Mouse (Mus musculus): ENCODE results near the gene Myl3. TPM values are rescaled to one million over a fixed set of nuclear protein-coding genes. Genes with fewer than 3 reads are reported as not detected.

Gene Myl3
- total and polyA plus RNA-seq, 3 experiments = not detected

- TF ChIP-seq MEF2A (IDR thresholded peaks at IDR 0.05; ENCODE audit: extremely low read depth, insufficient replicate concordance, low read depth, low read length, poor library complexity, severe bottlenecking) (no peak), GABPA (IDR thresholded peaks at IDR 0.05; ENCODE audit: low read depth, low read length) (no peak), E2F4 (IDR thresholded peaks at IDR 0.05; ENCODE audit: borderline replicate concordance, low read depth, low read length) (no peak), HCFC1 (IDR thresholded peaks at IDR 0.05; ENCODE audit: low read depth, low read length) (no peak), SMC3 (IDR thresholded peaks at IDR 0.05; ENCODE audit: low read depth, low read length) (no peak)
Measured at GRCm38 (mm10) chr9:110732623-110733022, 9.0 kb upstream of the Myl3 start (continued).

GRCm38 (mm10) chr9:110733102-110733501 is 8.6 kb upstream of the Myl3 start:
- no peaks in the 10 kb centered on the region for H3K36me3 ChIP-seq (ENCODE audit: control insufficient read depth in 1 of 2, insufficient read depth in 2 of 2, low read length in 2 of 2)
- no peak for DNase-seq (ENCODE audit: low read depth, low spot score)
- no peaks in the 10 kb centered on the region for H3K79me2 ChIP-seq (ENCODE audit: control insufficient read depth, insufficient read depth, low read length, poor library complexity)
- TF ChIP-seq POLR2A (IDR thresholded peaks at IDR 0.05; ENCODE audit: control insufficient read depth in 1 of 2, insufficient read depth in 1 of 2, low read depth in 1 of 2, low read length in 2 of 2, poor library complexity in 1 of 2) = no peak
- TF ChIP-seq TBP (IDR thresholded peaks at IDR 0.05; ENCODE audit: low read depth, low read length) = no peak
- peak; percentile 51 for TF ChIP-seq GATA1 (IDR thresholded peaks at IDR 0.05; ENCODE audit: low read depth, low read length)
- no peak for TF ChIP-seq CTCF (IDR thresholded peaks at IDR 0.05 in 2 of 3, conservative IDR thresholded peaks at IDR 0.05 in 1 of 3; ENCODE audit: control insufficient read depth in 1 of 3, insufficient read depth in 1 of 3, low read depth in 2 of 3, low read length in 3 of 3, poor library complexity in 1 of 3, severe bottlenecking in 1 of 3)
- no peak for TF ChIP-seq RAD21 (IDR thresholded peaks at IDR 0.05; ENCODE audit: low read depth, low read length)
- no peak for TF ChIP-seq USF1 (IDR thresholded peaks at IDR 0.05; ENCODE audit: low read depth, low read length)
- no peak for TF ChIP-seq JUND (IDR thresholded peaks at IDR 0.05; ENCODE audit: low read depth, low read length)
- TF ChIP-seq MAX (IDR thresholded peaks at IDR 0.05; ENCODE audit: low read length) = 0 out of 2 replicates have a peak, but pooled peaks have one; percentile 21
- no peak for TF ChIP-seq E2F4 (IDR thresholded peaks at IDR 0.05; ENCODE audit: borderline replicate concordance, low read depth, low read length)
- no peak for TF ChIP-seq MEF2A (IDR thresholded peaks at IDR 0.05; ENCODE audit: extremely low read depth, insufficient replicate concordance, low read depth, low read length, poor library complexity, severe bottlenecking)
- no peak for TF ChIP-seq RCOR1 (IDR thresholded peaks at IDR 0.05; ENCODE audit: low read depth, low read length)
- TF ChIP-seq HCFC1 (IDR thresholded peaks at IDR 0.05; ENCODE audit: low read depth, low read length) = no peak
- no peak for TF ChIP-seq SMC3 (IDR thresholded peaks at IDR 0.05; ENCODE audit: low read depth, low read length)
- peak overlapping the region; percentile 68 for H3K9ac ChIP-seq (ENCODE audit: control insufficient read depth, low read depth, low read length, poor library complexity, severe bottlenecking)
- H3K9me3 ChIP-seq (replicated peaks; ENCODE audit: insufficient read depth, low read length) = no peaks in the 10 kb centered on the region
- peak overlapping the region; percentile 38 for H3K27ac ChIP-seq (ENCODE audit: control insufficient read depth, low read depth, low read length)
- H3K27me3 ChIP-seq (ENCODE audit: control insufficient read depth in 1 of 2, insufficient read depth in 2 of 2, low read length in 2 of 2) = no peaks in the 10 kb centered on the region
- H3K4me1 ChIP-seq (ENCODE audit: control insufficient read depth in 1 of 2, insufficient read depth in 2 of 2, low read length in 2 of 2) = 0 out of 4 replicates have a peak, but pooled peaks cover 0 to 4% of the 10 kb centered on the region in 2 experiments
- peak overlapping the region; percentile 57 to 84 for H3K4me3 ChIP-seq (ENCODE audit: control insufficient read depth in 1 of 2, insufficient read depth in 1 of 2, low read depth in 2 of 2, low read length in 2 of 2)

- Histone ChIP-seq H3K27me3 (ENCODE audit: control insufficient read depth in 1 of 2, insufficient read depth in 2 of 2, low read length in 2 of 2) (no peaks in the 10 kb centered on the region), H3K4me1 (ENCODE audit: control insufficient read depth in 1 of 2, insufficient read depth in 2 of 2, low read length in 2 of 2) (0 out of 4 replicates have a peak, but pooled peaks cover 0 to 4% of the 10 kb centered on the region in 2 experiments), H3K4me3 (ENCODE audit: control insufficient read depth in 1 of 2, insufficient read depth in 1 of 2, low read depth in 2 of 2, low read length in 2 of 2) (no peak overlapping the region), H3K36me3 (ENCODE audit: control insufficient read depth in 1 of 2, insufficient read depth in 2 of 2, low read length in 2 of 2) (no peaks in the 10 kb centered on the region), H3K27ac (ENCODE audit: control insufficient read depth, low read depth, low read length) (no peak overlapping the region), H3K9me3 (replicated peaks; ENCODE audit: insufficient read depth, low read length) (no peaks in the 10 kb centered on the region), H3K79me2 (ENCODE audit: control insufficient read depth, insufficient read depth, low read length, poor library complexity) (no peaks in the 10 kb centered on the region), H3K9ac (ENCODE audit: control insufficient read depth, low read depth, low read length, poor library complexity, severe bottlenecking) (no peak overlapping the region)
- TF ChIP-seq ZNF384 (IDR thresholded peaks at IDR 0.05; ENCODE audit: low read depth, low read length) = no peak
- no peak for TF ChIP-seq CHD2 (IDR thresholded peaks at IDR 0.05; ENCODE audit: low read length)
- no peak for TF ChIP-seq MAX (IDR thresholded peaks at IDR 0.05; ENCODE audit: low read length)
- no peak for TF ChIP-seq UBTF (IDR thresholded peaks at IDR 0.05; ENCODE audit: borderline replicate concordance, insufficient read depth, low read depth, low read length)
- no peak for TF ChIP-seq POLR2AphosphoS2 (IDR thresholded peaks at IDR 0.05; ENCODE audit: low read length)
- TF ChIP-seq MAZ (IDR thresholded peaks at IDR 0.05; ENCODE audit: low read depth, low read length) = no peak
- no peak for TF ChIP-seq CTCF (IDR thresholded peaks at IDR 0.05 in 2 of 3, conservative IDR thresholded peaks at IDR 0.05 in 1 of 3; ENCODE audit: control insufficient read depth in 1 of 3, insufficient read depth in 1 of 3, low read depth in 2 of 3, low read length in 3 of 3, poor library complexity in 1 of 3, severe bottlenecking in 1 of 3)
- no peak for TF ChIP-seq GATA1 (IDR thresholded peaks at IDR 0.05; ENCODE audit: low read depth, low read length)
- TF ChIP-seq KAT2A (conservative IDR thresholded peaks at IDR 0.05; ENCODE audit: low read depth, low read length) = no peak
- no peak for TF ChIP-seq POLR2A (IDR thresholded peaks at IDR 0.05; ENCODE audit: control insufficient read depth in 1 of 2, insufficient read depth in 1 of 2, low read depth in 1 of 2, low read length in 2 of 2, poor library complexity in 1 of 2)
- TF ChIP-seq MAFK (IDR thresholded peaks at IDR 0.05; ENCODE audit: borderline replicate concordance, low read depth, low read length) = no peak
- no peak for TF ChIP-seq ZMIZ1 (IDR thresholded peaks at IDR 0.05; ENCODE audit: low read depth, low read length)
- DNase-seq (ENCODE audit: low read depth, low spot score) = no peak
Measured at GRCm38 (mm10) chr9:110734154-110734553, 7.5 kb upstream of the Myl3 start.
